Mouse (Mus musculus) liver, embryonic 16.5 days (tissue): ENCODE measurements around the gene Cdh12. TPM values are rescaled to one million over a fixed set of nuclear protein-coding genes. Genes with fewer than 3 reads are reported as not detected.

ENCODE experiments used
- ATAC-seq: fragments of 200-750 bp; cut with Nextera tagmentation; 2 replicates; pipeline ENCODE4 v1.8.0; 2017; ENCODE audit warnings: low read depth, mild to moderate bottlenecking, moderate number of reproducible peaks, moderate library complexity
- H3K27ac ChIP-seq: fragments of 300-500 bp; sonication (generic); 2 replicates; pipeline ENCODE4 v1.5.1; 2014; ENCODE audit warnings: mild to moderate bottlenecking, low read length
- H3K27me3 ChIP-seq: fragments of 300-500 bp; sonication (generic); 2 replicates; pipeline ENCODE4 v1.6.1; 2014; ENCODE audit warnings: low read depth, low read length, mixed read lengths; ENCODE audit not compliant: control insufficient read depth, insufficient read depth
- H3K36me3 ChIP-seq: fragments of 300-500 bp; sonication (generic); 2 replicates; pipeline ENCODE4 v1.6.1; 2014; ENCODE audit warnings: mild to moderate bottlenecking; ENCODE audit not compliant: control insufficient read depth, insufficient read depth
- H3K4me1 ChIP-seq: fragments of 300-500 bp; sonication (generic); 2 replicates; pipeline ENCODE4 v1.6.1; 2014; ENCODE audit warnings: low read depth, low read length, mixed read lengths; ENCODE audit not compliant: control insufficient read depth
- H3K4me2 ChIP-seq: fragments of 300-500 bp; sonication (generic); 2 replicates; pipeline ENCODE4 v1.6.1; 2014; ENCODE audit warnings: low read depth, low read length, mixed read lengths
- H3K4me3 ChIP-seq: fragments of 300-500 bp; sonication (generic); 2 replicates; pipeline ENCODE4 v1.5.1; 2014; ENCODE audit warnings: low read depth, mild to moderate bottlenecking, low read length
- H3K9ac ChIP-seq: fragments of 300-500 bp; sonication (generic); 2 replicates; pipeline ENCODE4 v1.6.1; 2014; ENCODE audit warnings: low read depth, low read length
- H3K9me3 ChIP-seq: fragments of 300-500 bp; sonication (generic); replicated peaks from 2 replicates; pipeline ENCODE4 v1.6.1; 2016; ENCODE audit warnings: low read length; ENCODE audit not compliant: control insufficient read depth
- WGBS: fragments of 180-500 bp; shearing (Covaris S2); extraction: QIAGEN DNeasy Blood & Tissue Kit; methylation state at CpG from one replicate; pipeline ENCODE4 v1.1.7; 2014; ENCODE audit not compliant: insufficient replicate concordance; 5-methylcytosine and 5-hydroxymethylcytosine counted together
- polyA plus RNA-seq: library from polyadenylated mRNA; unstranded; fragments of >200 nt; fragmentation: Nextera tagmentation; extraction: Ambion mirVana; gene quantifications from 2 replicates; pipeline ENCODE4 v1.2.1, GENCODE M21; 2015

Gene Cdh12
- polyA plus RNA-seq, result not detected in 2 replicates

DNA sequence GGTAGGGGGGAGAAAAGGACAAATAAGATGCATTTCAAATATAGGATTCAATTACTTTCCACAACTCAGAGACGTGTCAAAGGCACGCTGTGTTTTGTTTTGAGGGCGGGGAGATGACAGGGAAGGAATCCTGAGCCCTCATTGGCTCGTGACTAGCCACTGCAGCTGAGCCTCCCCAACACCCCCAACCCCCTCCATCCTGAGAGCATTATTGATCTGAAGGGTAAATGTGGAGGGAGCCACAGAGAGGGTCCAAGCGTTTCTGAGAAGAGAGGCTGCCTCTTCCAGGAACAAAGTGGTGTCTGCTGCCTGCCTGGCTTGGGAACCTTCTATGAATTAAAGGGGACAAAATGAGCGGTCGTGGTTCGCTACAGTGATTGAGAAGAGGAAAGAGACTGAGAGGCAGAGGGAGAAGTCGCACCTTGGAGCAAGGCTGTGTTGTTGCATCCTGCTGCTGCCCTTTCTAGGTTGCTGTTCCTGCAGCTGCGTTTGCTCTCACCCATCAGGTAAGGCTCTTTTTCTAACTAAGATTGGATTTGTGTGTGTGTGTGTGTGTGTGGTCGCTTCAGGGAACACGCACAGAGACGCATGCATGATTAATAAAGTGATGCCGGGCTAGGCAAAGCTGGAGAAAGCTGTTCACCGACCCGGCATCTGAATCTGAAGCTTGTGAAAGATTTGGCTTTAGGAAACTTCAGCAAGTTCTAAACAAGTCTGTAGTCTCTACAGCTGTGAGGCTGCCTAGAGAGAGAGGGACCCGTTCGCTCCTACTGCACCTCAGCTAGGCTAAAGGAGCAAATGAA lies at the start of gene Cdh12:
Cdh12 (plus strand) TSS at position 405 of the 803 bp plus-strand sequence.
- 16% methylated on average over 18 of the region's 18 CpGs for WGBS
- no peaks in the 10 kb centered on the region for H3K9me3 ChIP-seq
- H3K4me3 ChIP-seq, result no peak within 1 kb of the TSS
- H3K27ac ChIP-seq, result no peak within 1 kb of the TSS
- no peaks in the 10 kb centered on the region for H3K27me3 ChIP-seq
- no peak for ATAC-seq
- H3K4me1 ChIP-seq, result no peaks in the 10 kb centered on the region
- no peak within 1 kb of the TSS for H3K9ac ChIP-seq
- no peak within 1 kb of the TSS for H3K4me2 ChIP-seq
- H3K36me3 ChIP-seq, result no peaks in the 10 kb centered on the region

DNA sequence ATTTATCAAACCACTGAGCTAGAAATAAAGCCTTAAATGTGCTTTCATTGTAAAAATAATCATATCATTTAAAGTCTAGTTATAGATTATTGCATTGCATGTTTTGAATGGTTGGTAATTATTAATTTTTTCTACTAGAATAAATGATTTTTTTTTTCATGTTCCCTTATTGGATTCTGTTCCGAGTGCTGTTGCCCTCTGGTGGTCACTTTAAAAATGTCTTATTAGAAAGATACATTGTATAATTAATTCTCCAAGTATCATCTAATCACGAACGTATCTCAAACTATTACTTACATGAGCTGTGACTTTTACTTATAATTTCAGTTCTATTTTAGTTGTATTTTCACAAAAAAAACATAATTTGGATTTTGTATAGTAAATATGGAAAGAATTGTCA lies 45.5 kb upstream of the Cdh12 start:
- Histone ChIP-seq H3K36me3 (no peaks in the 10 kb centered on the region), H3K4me1 (no peaks in the 10 kb centered on the region)
- 43% methylated on average over 3 of the region's 3 CpGs for WGBS

DNA sequence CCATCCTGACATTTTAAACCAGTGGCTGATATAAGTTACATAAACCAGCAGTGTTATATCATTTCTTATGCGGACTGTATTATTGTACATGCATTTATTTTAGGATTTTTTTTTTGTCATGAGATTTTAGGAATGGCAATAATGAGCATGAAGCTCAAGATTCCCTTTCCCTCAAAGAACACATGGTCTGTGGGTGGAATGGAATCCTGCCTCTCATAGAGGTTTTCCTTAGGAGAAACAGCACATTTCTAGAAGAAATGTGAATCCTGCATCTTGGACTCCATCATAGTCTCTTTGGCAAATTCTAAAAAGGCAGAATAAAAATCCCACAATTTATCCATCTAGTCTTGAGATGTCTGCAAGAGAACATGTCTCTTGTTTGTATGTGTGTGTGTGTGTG lies 35.7 kb upstream of the Cdh12 start:
- Histone ChIP-seq H3K36me3 (no peaks in the 10 kb centered on the region), H3K9me3 (no peaks in the 10 kb centered on the region), H3K4me3 (no peak overlapping the region), H3K9ac (no peak overlapping the region), H3K27me3 (no peaks in the 10 kb centered on the region), H3K27ac (no peak overlapping the region), H3K4me1 (no peaks in the 10 kb centered on the region), H3K4me2 (no peak overlapping the region)
- no peak for ATAC-seq
- 56% methylated on average over 1 of the region's 1 CpGs for WGBS

More for the DNA sequence above, 45.5 kb upstream of the Cdh12 start:
- no peaks in the 10 kb centered on the region for H3K27me3 ChIP-seq
- no peak overlapping the region for H3K27ac ChIP-seq
- ATAC-seq, result no peak
- no peak overlapping the region for H3K4me2 ChIP-seq
- H3K9ac ChIP-seq, result no peak overlapping the region
- no peaks in the 10 kb centered on the region; the same call in none of the 2 replicates for H3K9me3 ChIP-seq
- H3K4me3 ChIP-seq, result no peak overlapping the region

DNA sequence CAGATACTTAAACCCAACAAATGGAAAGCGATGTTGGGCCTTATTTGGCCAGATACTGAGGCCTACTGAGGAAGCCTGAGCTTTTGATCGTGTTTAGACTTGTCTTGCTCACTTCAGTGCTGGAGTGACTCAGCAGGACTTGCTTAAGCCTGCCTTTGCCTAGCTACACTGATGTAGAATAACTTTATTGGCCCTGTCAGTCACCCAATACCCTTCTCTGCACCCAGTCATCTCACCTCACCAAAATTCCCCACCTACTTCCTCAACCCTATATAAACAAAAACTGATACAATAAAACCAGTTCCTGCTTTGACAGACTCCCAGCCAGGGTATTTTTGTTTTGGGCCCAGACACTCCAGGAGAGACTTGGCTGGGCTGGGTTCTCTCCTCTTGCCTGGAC lies 12.7 kb upstream of the Cdh12 start:
- no peak overlapping the region for H3K27ac ChIP-seq
- no peak overlapping the region for H3K9ac ChIP-seq
- no peak overlapping the region for H3K4me2 ChIP-seq
- H3K4me1 ChIP-seq, result no peaks in the 10 kb centered on the region
- no peak overlapping the region for H3K4me3 ChIP-seq
- no peaks in the 10 kb centered on the region for H3K36me3 ChIP-seq
- no peak for ATAC-seq
- 28% methylated on average over 2 of the region's 2 CpGs for WGBS
- no peaks in the 10 kb centered on the region for H3K9me3 ChIP-seq
- no peaks in the 10 kb centered on the region for H3K27me3 ChIP-seq

DNA sequence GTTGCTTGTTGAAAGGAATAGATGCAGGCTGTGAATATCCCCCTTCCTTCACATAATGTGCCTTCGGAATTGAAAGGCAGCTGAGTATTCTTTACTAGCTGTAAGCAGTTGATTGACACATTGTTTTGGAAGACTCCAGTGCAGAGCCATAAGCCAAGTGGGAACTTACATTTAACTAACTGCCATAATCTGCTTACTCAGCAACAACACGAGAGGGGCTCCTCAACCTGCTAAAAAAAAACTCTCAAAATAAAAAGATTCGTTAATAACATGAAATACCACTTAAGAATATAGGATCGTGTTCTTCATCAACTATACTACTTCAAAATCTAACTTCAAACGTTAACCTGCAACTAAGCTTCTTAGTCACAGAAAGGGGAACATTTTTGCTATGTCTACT lies 1.5 kb downstream of the Cdh12 start:
- Histone ChIP-seq H3K36me3 (no peaks in the 10 kb centered on the region), H3K27ac (no peak overlapping the region), H3K9ac (no peak overlapping the region), H3K4me2 (no peak overlapping the region), H3K9me3 (no peaks in the 10 kb centered on the region), H3K4me3 (no peak overlapping the region), H3K4me1 (no peaks in the 10 kb centered on the region), H3K27me3 (no peaks in the 10 kb centered on the region)
- ATAC-seq, result no peak
- WGBS, result 52% methylated on average over 5 of the region's 5 CpGs

DNA sequence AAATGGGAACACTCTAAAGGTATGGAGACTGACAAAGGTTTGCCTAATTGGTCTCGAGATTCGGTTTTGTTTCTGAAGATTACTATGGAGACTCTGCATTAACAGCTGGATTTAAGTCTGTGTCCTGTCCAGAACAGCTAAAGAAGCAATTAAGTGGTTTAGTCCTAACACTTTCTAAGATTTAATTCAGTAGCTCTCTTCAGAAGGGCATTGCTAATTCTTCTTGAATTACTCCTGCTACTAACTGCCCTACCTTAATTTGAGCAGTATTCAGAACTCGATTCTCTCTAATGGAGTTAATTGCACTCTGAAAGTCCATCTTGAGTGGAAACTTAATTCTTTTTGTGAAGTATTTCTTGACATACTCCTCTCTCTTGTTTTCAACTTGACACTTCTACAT lies 9.4 kb downstream of the Cdh12 start:
- no peaks in the 10 kb centered on the region for H3K9me3 ChIP-seq
- H3K27ac ChIP-seq, result no peak overlapping the region
- no peak overlapping the region for H3K4me3 ChIP-seq
- WGBS, result 64% methylated on average over 3 of the region's 3 CpGs
- no peaks in the 10 kb centered on the region for H3K36me3 ChIP-seq
- ATAC-seq, result no peak
- no peak overlapping the region for H3K4me2 ChIP-seq
- no peak overlapping the region for H3K9ac ChIP-seq
- H3K4me1 ChIP-seq, result no peaks in the 10 kb centered on the region
- H3K27me3 ChIP-seq, result no peaks in the 10 kb centered on the region

DNA sequence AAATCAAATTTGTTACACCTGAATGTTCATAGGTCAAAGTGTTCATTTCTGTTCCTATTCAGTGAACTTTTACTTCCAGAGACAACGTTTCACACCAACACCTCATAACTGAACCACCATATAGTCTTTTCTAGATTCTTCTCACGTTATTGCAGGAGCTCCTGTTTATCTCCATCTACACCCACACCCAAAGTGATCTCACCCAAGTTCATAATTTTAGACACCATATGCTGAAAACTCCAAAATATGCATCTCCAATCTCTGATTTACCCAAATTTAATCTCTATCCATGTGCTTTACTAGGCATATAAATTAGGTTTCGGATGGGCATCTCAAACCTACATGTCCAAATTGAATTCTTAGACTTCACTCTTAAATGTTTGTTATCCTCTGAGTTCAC lies 13.4 kb downstream of the Cdh12 start:
- WGBS, result 44% methylated on average over 3 of the region's 3 CpGs

DNA sequence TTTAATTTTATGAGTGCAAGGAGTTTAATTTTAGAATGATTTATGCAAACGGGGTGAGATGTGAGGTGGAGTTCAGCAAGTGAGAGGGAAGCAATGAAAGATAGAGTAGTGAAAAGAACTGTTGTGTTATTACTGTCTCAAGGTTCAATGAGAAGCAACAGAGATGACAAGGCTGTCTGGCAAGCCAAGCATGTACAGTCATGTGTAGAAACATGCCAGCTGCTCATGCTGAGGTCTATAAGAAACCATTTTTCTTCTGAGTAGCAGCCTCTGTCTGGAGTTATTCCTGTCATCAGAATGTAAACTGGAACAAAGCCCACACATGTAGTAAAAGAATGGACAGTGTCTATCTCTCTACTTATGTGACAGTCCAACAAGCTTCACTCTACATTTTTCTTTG lies 14.5 kb downstream of the Cdh12 start:
- Histone ChIP-seq H3K27ac (no peak overlapping the region), H3K9ac (no peak overlapping the region), H3K4me2 (no peak overlapping the region), H3K4me1 (no peaks in the 10 kb centered on the region), H3K4me3 (no peak overlapping the region), H3K9me3 (no peaks in the 10 kb centered on the region), H3K36me3 (no peaks in the 10 kb centered on the region), H3K27me3 (no peaks in the 10 kb centered on the region)
- 43% methylated on average over 1 of the region's 1 CpGs for WGBS
- ATAC-seq, result no peak

More for the DNA sequence above, 13.4 kb downstream of the Cdh12 start:
- Histone ChIP-seq H3K4me3 (no peak overlapping the region), H3K4me1 (no peaks in the 10 kb centered on the region), H3K36me3 (no peaks in the 10 kb centered on the region), H3K9ac (no peak overlapping the region), H3K27me3 (no peaks in the 10 kb centered on the region), H3K27ac (no peak overlapping the region), H3K9me3 (no peaks in the 10 kb centered on the region), H3K4me2 (no peak overlapping the region)
- ATAC-seq, result no peak

DNA sequence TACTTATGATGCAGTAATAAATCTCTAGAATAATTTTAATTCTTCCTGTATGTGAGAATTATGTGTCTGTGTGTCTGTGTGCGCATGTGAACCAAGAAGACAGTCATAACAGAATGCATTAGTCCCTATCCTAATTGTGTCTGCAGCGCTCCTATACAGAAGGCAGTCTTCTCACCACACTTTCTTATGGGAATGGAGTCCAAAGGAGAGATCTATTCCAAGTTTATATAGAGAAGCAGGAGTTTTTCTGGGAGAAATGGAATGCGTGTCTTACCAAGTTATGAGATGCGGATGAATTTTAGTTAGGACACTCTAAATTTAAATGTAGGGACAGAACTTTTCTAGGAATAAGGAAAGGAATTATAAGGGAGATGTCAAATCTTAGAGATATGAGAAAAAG lies 101.9 kb downstream of the Cdh12 start:
- Histone ChIP-seq H3K4me3 (no peak overlapping the region), H3K27ac (no peak overlapping the region), H3K9ac (no peak overlapping the region), H3K4me2 (no peak overlapping the region), H3K36me3 (no peaks in the 10 kb centered on the region), H3K9me3 (no peaks in the 10 kb centered on the region), H3K27me3 (no peaks in the 10 kb centered on the region), H3K4me1 (no peaks in the 10 kb centered on the region)
- ATAC-seq, result no peak
- 67% methylated on average over 4 of the region's 4 CpGs for whole genome bisulfite sequencing
